Mouse (Mus musculus) hindbrain, embryonic 14.5 days (tissue): ENCODE data around the gene Zbtb9. TPM values are rescaled to one million over a fixed set of nuclear protein-coding genes. Genes with fewer than 3 reads are reported as not detected.
A peak's percentile ranks its signal among the peaks of the same experiment; 100 is the strongest.

Source experiments
- ATAC-seq: fragments of 200-750 bp; cut with Nextera tagmentation; 2 replicates; pipeline ENCODE4 v1.8.0; 2017; ENCODE audit warnings: moderate number of reproducible peaks, mild to moderate bottlenecking, moderate TSS enrichment, moderate library complexity; ENCODE audit not compliant: low FRiP score
- DNase-seq: peaks from one replicate; pipeline ENCODE4 v3.0.0-alpha.2; 2015; ENCODE audit warnings: low spot score
- H3K27ac ChIP-seq: fragments of 300-500 bp; sonication (generic); 2 replicates; pipeline ENCODE4 v1.5.1; 2014; ENCODE audit warnings: mild to moderate bottlenecking, moderate library complexity
- H3K27me3 ChIP-seq: fragments of 300-500 bp; sonication (generic); 2 replicates; pipeline ENCODE4 v1.6.1; 2014; ENCODE audit warnings: mild to moderate bottlenecking, low read length, mixed read lengths; ENCODE audit not compliant: control insufficient read depth, insufficient read depth
- H3K36me3 ChIP-seq: fragments of 300-500 bp; sonication (generic); replicated peaks from 2 replicates; pipeline ENCODE4 v1.6.1; 2014; ENCODE audit not compliant: control insufficient read depth, insufficient read depth
- H3K4me1 ChIP-seq: fragments of 300-500 bp; sonication (generic); replicated peaks from 2 replicates; pipeline ENCODE4 v1.6.1; 2014; ENCODE audit warnings: antibody characterized with exemption, low read length, mixed read lengths; ENCODE audit not compliant: control insufficient read depth, insufficient read depth
- H3K4me2 ChIP-seq: fragments of 300-500 bp; sonication (generic); replicated peaks from 2 replicates; pipeline ENCODE4 v1.6.1; 2014; ENCODE audit warnings: mild to moderate bottlenecking, moderate library complexity
- H3K4me3 ChIP-seq: fragments of 300-500 bp; sonication (generic); replicated peaks from 2 replicates; pipeline ENCODE4 v1.5.1; 2014; ENCODE audit warnings: mild to moderate bottlenecking, low read length
- H3K9ac ChIP-seq: fragments of 300-500 bp; sonication (generic); 2 replicates; pipeline ENCODE4 v1.6.1; 2014
- H3K9me3 ChIP-seq: fragments of 300-500 bp; sonication (generic); 2 replicates; pipeline ENCODE4 v1.6.1; 2016; ENCODE audit warnings: low read length; ENCODE audit not compliant: control insufficient read depth
- WGBS: fragments of 180-500 bp; shearing (Covaris S2); extraction: QIAGEN DNeasy Blood & Tissue Kit; methylation state at CpG from one replicate; pipeline ENCODE4 v1.1.7; 2014; 5-methylcytosine and 5-hydroxymethylcytosine counted together
- polyA plus RNA-seq: library from polyadenylated mRNA; unstranded; fragments of >200 nt; fragmentation: Nextera tagmentation; extraction: Ambion mirVana; gene quantifications from 2 replicates; pipeline ENCODE4 v1.2.1, GENCODE M21; 2014

The Zbtb9 gene
- polyA plus RNA-seq, 1 experiment from 2014 or later, result 9.7 TPM

- Histone ChIP-seq H3K9ac (no peak overlapping the region), H3K27ac (no peak overlapping the region), H3K27me3 (no peaks in the 10 kb centered on the region), H3K4me3 (no peak overlapping the region), H3K4me1 (no peaks in the 10 kb centered on the region), H3K4me2 (no peak overlapping the region), H3K9me3 (no peaks in the 10 kb centered on the region), H3K36me3 (no peaks in the 10 kb centered on the region)
- WGBS, result 90% methylated on average over 15 of the region's 15 CpGs
- ATAC-seq (no peak), DNase-seq (no peak)
Measured at GRCm38 (mm10) chr17:26998283-26998682, 25.3 kb downstream of the Zbtb9 start.

- H3K27ac ChIP-seq, result no peak overlapping the region
- H3K4me2 ChIP-seq, result no peak overlapping the region
- ATAC-seq (no peak), DNase-seq (no peak)
- H3K27me3 ChIP-seq, result no peaks in the 10 kb centered on the region
- no peaks in the 10 kb centered on the region for H3K4me1 ChIP-seq
- WGBS, result 79% methylated on average over 12 of the region's 12 CpGs
- H3K4me3 ChIP-seq, result no peak overlapping the region
- H3K9me3 ChIP-seq, result no peaks in the 10 kb centered on the region
- no peak overlapping the region for H3K9ac ChIP-seq
- no peaks in the 10 kb centered on the region for H3K36me3 ChIP-seq
Measured at GRCm38 (mm10) chr17:26999996-27000395, 27.0 kb downstream of the Zbtb9 start.

GRCm38 (mm10) chr17:27001151-27001550 is 28.2 kb downstream of the Zbtb9 start:
- H3K4me2 ChIP-seq, result no peak overlapping the region
- ATAC-seq, result no peak
- no peak overlapping the region for H3K9ac ChIP-seq
- H3K27ac ChIP-seq, result no peak overlapping the region
- WGBS, result 79% methylated on average over 7 of the region's 7 CpGs
- H3K9me3 ChIP-seq, result no peaks in the 10 kb centered on the region
- no peak overlapping the region for H3K4me3 ChIP-seq
- no peaks in the 10 kb centered on the region for H3K4me1 ChIP-seq
- no peak for DNase-seq
- no peaks in the 10 kb centered on the region for H3K27me3 ChIP-seq
- H3K36me3 ChIP-seq, result no peaks in the 10 kb centered on the region

GRCm38 (mm10) chr17:27001889-27002288 is 28.9 kb downstream of the Zbtb9 start:
- Histone ChIP-seq H3K36me3 (no peaks in the 10 kb centered on the region), H3K27ac (no peak overlapping the region), H3K4me3 (no peak overlapping the region), H3K4me1 (no peaks in the 10 kb centered on the region), H3K27me3 (no peaks in the 10 kb centered on the region), H3K9ac (no peak overlapping the region), H3K9me3 (no peaks in the 10 kb centered on the region), H3K4me2 (no peak overlapping the region)
- ATAC-seq (no peak), DNase-seq (no peak)
- 39% methylated on average over 6 of the region's 6 CpGs for WGBS

- no peaks in the 10 kb centered on the region for H3K9me3 ChIP-seq
- DNase-seq (peak; percentile 42), ATAC-seq (no peak)
- no peak overlapping the region for H3K4me3 ChIP-seq
- WGBS, result 29% methylated on average over 9 of the region's 9 CpGs
- H3K9ac ChIP-seq, result no peak overlapping the region
- H3K36me3 ChIP-seq, result no peaks in the 10 kb centered on the region
- H3K4me1 ChIP-seq, result no peaks in the 10 kb centered on the region
- H3K4me2 ChIP-seq, result no peak overlapping the region
- H3K27ac ChIP-seq, result no peak overlapping the region
- no peaks in the 10 kb centered on the region for H3K27me3 ChIP-seq
Measured at GRCm38 (mm10) chr17:27004431-27004830, 31.5 kb downstream of the Zbtb9 start.

GRCm38 (mm10) chr17:27004903-27005485 is 32.0 kb downstream of the Zbtb9 start:
- H3K9ac ChIP-seq, result no peak overlapping the region
- ATAC-seq (no peak), DNase-seq (no peak)
- H3K9me3 ChIP-seq, result no peaks in the 10 kb centered on the region
- WGBS, result 44% methylated on average over 19 of the region's 19 CpGs
- no peak overlapping the region for H3K27ac ChIP-seq
- no peaks in the 10 kb centered on the region for H3K4me1 ChIP-seq
- H3K27me3 ChIP-seq, result no peaks in the 10 kb centered on the region
- no peak overlapping the region for H3K4me2 ChIP-seq
- H3K36me3 ChIP-seq, result no peaks in the 10 kb centered on the region
- H3K4me3 ChIP-seq, result no peak overlapping the region

GRCm38 (mm10) chr17:27005644-27006043 is 32.7 kb downstream of the Zbtb9 start:
- Histone ChIP-seq H3K4me1 (no peaks in the 10 kb centered on the region), H3K4me3 (no peak overlapping the region), H3K27me3 (no peaks in the 10 kb centered on the region), H3K27ac (no peak overlapping the region), H3K9me3 (no peaks in the 10 kb centered on the region), H3K4me2 (no peak overlapping the region), H3K9ac (no peak overlapping the region), H3K36me3 (no peaks in the 10 kb centered on the region)
- 60% methylated on average over 11 of the region's 11 CpGs for WGBS
- no peak for ATAC-seq
- no peak for DNase-seq

GRCm38 (mm10) chr17:27008277-27008676 is 35.3 kb downstream of the Zbtb9 start:
- Histone ChIP-seq H3K4me3 (no peak overlapping the region), H3K27ac (no peak overlapping the region), H3K4me1 (no peaks in the 10 kb centered on the region), H3K9ac (no peak overlapping the region), H3K36me3 (no peaks in the 10 kb centered on the region), H3K9me3 (no peaks in the 10 kb centered on the region), H3K4me2 (no peak overlapping the region), H3K27me3 (no peaks in the 10 kb centered on the region)
- ATAC-seq (no peak), DNase-seq (no peak)
- 73% methylated on average over 2 of the region's 2 CpGs for WGBS

- 93% methylated on average over 10 of the region's 10 CpGs for WGBS
- H3K36me3 ChIP-seq, result no peaks in the 10 kb centered on the region
- no peak overlapping the region for H3K4me2 ChIP-seq
- no peak overlapping the region for H3K27ac ChIP-seq
- no peaks in the 10 kb centered on the region for H3K9me3 ChIP-seq
- H3K4me3 ChIP-seq, result no peak overlapping the region
- H3K4me1 ChIP-seq, result no peaks in the 10 kb centered on the region
- no peak overlapping the region for H3K9ac ChIP-seq
- no peak for ATAC-seq
- DNase-seq, result no peak
- H3K27me3 ChIP-seq, result no peaks in the 10 kb centered on the region
Measured at GRCm38 (mm10) chr17:27011167-27011566, 38.2 kb downstream of the Zbtb9 start.
